Mouse (Mus musculus) intestine, embryonic 15.5 days (tissue): Measurements from ENCODE around the gene Nell1. TPM values are rescaled to one million over a fixed set of nuclear protein-coding genes. Genes with fewer than 3 reads are reported as not detected.

Source experiments
- ATAC-seq: fragments of 200-750 bp; cut with Nextera tagmentation; 2 replicates; pipeline ENCODE4 v1.8.0; 2017; ENCODE audit warnings: moderate TSS enrichment, moderate library complexity
- H3K27ac ChIP-seq: fragments of 300-500 bp; sonication (generic); 2 replicates; pipeline ENCODE4 v1.5.1; 2015; ENCODE audit warnings: mild to moderate bottlenecking, inconsistent platforms
- H3K27me3 ChIP-seq: fragments of 300-500 bp; sonication (generic); replicated peaks from 2 replicates; pipeline ENCODE4 v1.6.1; 2015; ENCODE audit warnings: inconsistent platforms
- H3K36me3 ChIP-seq: fragments of 300-500 bp; sonication (generic); 2 replicates; pipeline ENCODE4 v1.6.1; 2015; ENCODE audit warnings: inconsistent platforms
- H3K4me1 ChIP-seq: fragments of 300-500 bp; sonication (generic); replicated peaks from 2 replicates; pipeline ENCODE4 v1.6.1; 2015; ENCODE audit warnings: inconsistent platforms
- H3K4me2 ChIP-seq: fragments of 300-500 bp; sonication (generic); replicated peaks from 2 replicates; pipeline ENCODE4 v1.6.1; 2015; ENCODE audit warnings: mild to moderate bottlenecking, inconsistent platforms
- H3K4me3 ChIP-seq: fragments of 300-500 bp; sonication (generic); replicated peaks from 2 replicates; pipeline ENCODE4 v1.5.1; 2015; ENCODE audit warnings: inconsistent platforms
- H3K9ac ChIP-seq: fragments of 300-500 bp; sonication (generic); 2 replicates; pipeline ENCODE4 v1.6.1; 2015; ENCODE audit warnings: inconsistent platforms
- H3K9me3 ChIP-seq: fragments of 300-500 bp; sonication (generic); 2 replicates; pipeline ENCODE4 v1.6.1; 2016; ENCODE audit warnings: inconsistent platforms
- WGBS: fragments of 180-500 bp; shearing (Covaris S2); methylation state at CpG from one replicate; pipeline ENCODE4 v1.1.7; 2015; 5-methylcytosine and 5-hydroxymethylcytosine counted together
- polyA plus RNA-seq: library from polyadenylated mRNA; unstranded; fragments of >200 nt; fragmentation: Nextera tagmentation; extraction: Ambion mirVana; gene quantifications from 2 replicates; pipeline ENCODE4 v1.2.1, GENCODE M21; 2015

Gene Nell1
- polyA plus RNA-seq, 1 experiment from 2014 or later = 4.0 TPM

GRCm38 (mm10) chr7:50842646-50843045 lies 868.0 kb downstream of the Nell1 start:
- no peaks in the 10 kb centered on the region for H3K4me1 ChIP-seq
- H3K9ac ChIP-seq = no peak overlapping the region
- H3K36me3 ChIP-seq = no peaks in the 10 kb centered on the region
- no peaks in the 10 kb centered on the region for H3K9me3 ChIP-seq
- no peaks in the 10 kb centered on the region for H3K27me3 ChIP-seq
- H3K4me3 ChIP-seq = no peak overlapping the region
- no peak overlapping the region for H3K4me2 ChIP-seq
- ATAC-seq = no peak
- no peak overlapping the region for H3K27ac ChIP-seq

GRCm38 (mm10) chr7:50847921-50848320 lies 873.3 kb downstream of the Nell1 start:
- H3K36me3 ChIP-seq = no peaks in the 10 kb centered on the region
- no peak for ATAC-seq
- no peak overlapping the region for H3K27ac ChIP-seq
- 81% methylated on average over 1 of the region's 1 CpGs for WGBS
- no peaks in the 10 kb centered on the region for H3K4me1 ChIP-seq
- H3K4me2 ChIP-seq = no peak overlapping the region
- H3K4me3 ChIP-seq = no peak overlapping the region
- no peaks in the 10 kb centered on the region for H3K9me3 ChIP-seq
- H3K27me3 ChIP-seq = no peaks in the 10 kb centered on the region
- H3K9ac ChIP-seq = no peak overlapping the region

GRCm38 (mm10) chr7:50850271-50850670 lies 875.6 kb downstream of the Nell1 start:
- H3K27ac ChIP-seq = no peak overlapping the region
- 72% methylated on average over 1 of the region's 1 CpGs for WGBS
- H3K4me3 ChIP-seq = no peak overlapping the region
- H3K27me3 ChIP-seq = no peaks in the 10 kb centered on the region
- no peak for ATAC-seq
- H3K9ac ChIP-seq = no peak overlapping the region
- H3K4me1 ChIP-seq = no peaks in the 10 kb centered on the region
- H3K36me3 ChIP-seq = no peaks in the 10 kb centered on the region
- H3K9me3 ChIP-seq = no peaks in the 10 kb centered on the region
- no peak overlapping the region for H3K4me2 ChIP-seq

GRCm38 (mm10) chr7:50870181-50870580 lies 895.5 kb downstream of the Nell1 start:
- no peaks in the 10 kb centered on the region for H3K4me1 ChIP-seq
- no peak overlapping the region for H3K27ac ChIP-seq
- H3K4me3 ChIP-seq = no peak overlapping the region
- ATAC-seq = no peak
- H3K9me3 ChIP-seq = no peaks in the 10 kb centered on the region
- no peak overlapping the region for H3K9ac ChIP-seq
- H3K27me3 ChIP-seq = no peaks in the 10 kb centered on the region
- 20% methylated on average over 1 of the region's 1 CpGs for WGBS
- no peak overlapping the region for H3K4me2 ChIP-seq
- H3K36me3 ChIP-seq = no peaks in the 10 kb centered on the region

GRCm38 (mm10) chr7:50887625-50888024 lies 913.0 kb downstream of the Nell1 start:
- no peaks in the 10 kb centered on the region for H3K9me3 ChIP-seq
- no peaks in the 10 kb centered on the region for H3K36me3 ChIP-seq
- no peak overlapping the region for H3K4me2 ChIP-seq
- 58% methylated on average over 3 of the region's 3 CpGs for WGBS
- no peak overlapping the region for H3K4me3 ChIP-seq
- no peak overlapping the region for H3K9ac ChIP-seq
- no peaks in the 10 kb centered on the region for H3K27me3 ChIP-seq
- H3K4me1 ChIP-seq = no peaks in the 10 kb centered on the region
- no peak for ATAC-seq
- H3K27ac ChIP-seq = no peak overlapping the region

- no peak for ATAC-seq
- no peaks in the 10 kb centered on the region for H3K9me3 ChIP-seq
Observed at GRCm38 (mm10) chr7:50899541-50900088, 925.0 kb downstream of the Nell1 start.

More at GRCm38 (mm10) chr7:50899541-50900088, 925.0 kb downstream of the Nell1 start:
- Histone ChIP-seq H3K27ac (no peak overlapping the region), H3K4me2 (no peak overlapping the region), H3K36me3 (no peaks in the 10 kb centered on the region), H3K4me3 (no peak overlapping the region), H3K9ac (no peak overlapping the region), H3K4me1 (no peaks in the 10 kb centered on the region), H3K27me3 (no peaks in the 10 kb centered on the region)
- 45% methylated on average over 6 of the region's 6 CpGs for WGBS

Other genes with a start within 250 kb of the Nell1 start
- gene Htatip2, start 215.7 kb upstream of the Nell1 start, polyA plus RNA-seq = 21.8 and 23.3 TPM in 2 replicates
- 51.2 and 52.5 TPM in 2 replicates for gene Prmt3, start 196.5 kb upstream of the Nell1 start, polyA plus RNA-seq
- gene Slc6a5, start 64.7 kb upstream of the Nell1 start, polyA plus RNA-seq = not detected in 2 replicates